Mouse (Mus musculus): ENCODE results near the gene Cbx2.

- TF ChIP-seq CTCF (conservative IDR thresholded peaks at IDR 0.05; ENCODE audit: low read length) (no peak), NANOG (IDR thresholded peaks at IDR 0.05; ENCODE audit: borderline replicate concordance, low read length) (no peak)
These were observed 1.6 kb upstream of the Cbx2 start for GRCm38 (mm10) chr11:119021180-119021579.

Data from E14TG2a.4 (cell line).